Mouse (Mus musculus): Measurements from ENCODE around the gene Slc8a3.

Slc8a3 gene

DNA sequence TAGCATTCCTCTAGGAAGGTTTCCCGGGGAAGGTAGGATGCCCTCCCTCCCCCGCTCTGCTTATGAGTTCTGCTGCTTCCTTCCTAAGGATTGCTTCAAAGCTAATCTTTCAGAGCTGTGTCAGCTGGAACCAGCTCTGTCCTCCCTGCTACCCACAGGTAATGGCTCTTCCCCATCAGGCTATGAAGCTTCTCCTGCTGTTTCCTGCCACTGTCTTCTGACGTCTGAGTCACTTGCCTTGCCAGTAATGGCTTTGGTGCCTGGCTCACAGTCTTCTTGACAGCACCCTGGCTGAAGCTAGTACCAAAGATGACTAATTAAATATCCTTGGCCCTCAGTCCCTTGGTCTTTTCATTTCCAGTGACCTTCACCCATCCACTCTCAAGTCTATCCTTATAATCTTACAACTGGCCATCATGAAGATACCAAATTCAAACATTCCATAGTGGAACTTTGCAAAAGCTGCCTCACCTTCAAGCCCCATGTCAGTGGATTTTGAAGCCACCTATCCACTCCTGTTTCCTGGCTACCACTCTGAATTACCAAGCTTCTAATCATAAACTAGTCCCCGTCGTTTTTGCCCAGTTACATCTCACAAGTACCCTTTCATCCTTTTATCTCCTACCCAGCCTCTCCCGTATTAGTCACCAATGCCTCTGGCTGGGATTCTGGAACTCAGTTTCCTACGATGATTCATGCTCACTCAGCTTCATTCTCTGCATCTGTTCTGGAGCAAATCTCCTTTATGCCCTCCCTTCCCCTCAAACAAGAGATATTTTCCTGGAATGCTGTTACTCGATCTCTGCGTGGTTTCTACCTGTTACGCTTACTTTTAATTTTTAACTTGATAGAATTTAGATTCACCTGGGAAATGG, 97.3 kb downstream of the Slc8a3 start:
- no peak for DNase-seq

DNA sequence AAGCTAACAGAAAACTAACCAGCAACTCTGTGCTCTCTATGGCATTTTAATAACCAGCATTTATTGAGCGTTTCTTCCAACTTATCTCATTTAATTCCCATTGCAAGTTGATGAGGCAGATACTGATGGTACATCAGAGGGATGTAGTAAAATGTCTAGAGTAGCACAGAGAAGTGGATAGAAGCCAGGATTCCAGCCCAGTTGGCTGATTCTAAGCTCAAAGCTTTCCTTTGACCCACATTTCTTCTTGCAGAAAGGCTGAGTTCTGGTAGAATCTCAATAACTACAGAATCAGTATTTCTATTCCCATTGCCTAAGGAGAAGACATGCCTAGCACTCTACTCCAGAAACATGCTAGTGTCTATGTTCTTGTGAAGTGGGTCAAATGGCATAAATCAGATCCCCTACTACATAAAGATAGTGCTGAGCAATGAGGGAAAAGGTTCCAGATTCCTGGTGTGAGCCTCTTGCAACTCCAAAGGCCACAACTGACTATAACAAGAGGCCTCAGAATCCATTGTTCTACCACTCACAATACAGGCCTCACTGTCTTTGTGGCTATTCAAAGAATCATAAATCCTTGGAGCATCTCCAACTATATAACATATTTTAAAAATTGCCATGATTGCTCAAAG, 99.1 kb downstream of the Slc8a3 start:
- DNase-seq = no peak

DNA sequence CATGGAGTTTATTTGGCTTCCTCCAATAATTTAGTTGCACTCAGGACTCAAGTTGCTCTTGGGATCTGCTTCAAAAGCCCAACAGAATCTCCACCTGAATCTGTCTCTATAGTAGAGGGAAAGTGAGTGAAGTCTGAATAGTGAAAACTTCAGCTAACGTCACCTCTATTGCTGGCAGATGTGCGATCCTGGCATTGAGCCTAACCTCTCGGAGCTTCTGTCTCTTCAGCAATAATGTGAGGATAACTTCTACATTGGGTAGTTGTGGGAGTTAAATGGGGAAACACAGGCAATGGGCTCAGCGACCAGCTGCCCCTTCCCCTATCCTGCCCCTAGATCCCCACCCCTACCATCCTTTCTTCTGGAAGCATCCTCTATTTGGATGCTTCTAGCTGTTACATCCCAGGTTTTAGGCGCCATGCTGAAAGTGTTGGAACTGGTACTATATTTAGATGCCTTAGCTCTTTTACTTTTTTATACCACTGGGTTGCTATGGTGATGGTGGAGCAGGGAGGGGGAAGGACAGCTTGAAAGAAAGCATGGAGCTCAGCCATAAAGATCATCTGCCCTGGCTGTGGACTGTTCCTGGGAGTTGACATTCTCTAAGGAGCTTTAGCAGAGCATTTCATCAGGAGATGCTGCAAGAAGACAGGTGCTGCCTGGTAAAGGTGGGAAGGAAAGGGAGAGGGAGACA, 105.1 kb downstream of the Slc8a3 start:
- DNase-seq = peak; percentile 85

DNA sequence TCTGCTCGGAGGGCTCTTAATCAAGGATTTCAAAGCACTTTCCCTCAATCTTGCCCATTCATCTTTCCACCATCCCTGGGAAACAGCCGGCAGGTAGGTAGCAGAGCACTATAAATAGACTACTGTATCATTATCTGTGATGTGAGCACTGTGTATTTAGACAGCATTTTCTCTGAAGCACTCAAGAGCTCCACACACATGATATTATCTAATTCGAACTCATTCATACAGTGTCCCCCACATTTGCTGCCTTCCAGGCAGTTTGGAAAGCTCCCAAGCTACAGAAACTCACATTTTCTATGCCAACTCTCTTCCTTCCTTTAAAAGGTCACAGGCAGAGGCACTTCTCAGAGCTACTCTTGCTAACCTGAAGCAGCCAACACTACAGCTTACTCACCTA, 106.4 kb downstream of the Slc8a3 start:
- DNase-seq = no peak

DNA sequence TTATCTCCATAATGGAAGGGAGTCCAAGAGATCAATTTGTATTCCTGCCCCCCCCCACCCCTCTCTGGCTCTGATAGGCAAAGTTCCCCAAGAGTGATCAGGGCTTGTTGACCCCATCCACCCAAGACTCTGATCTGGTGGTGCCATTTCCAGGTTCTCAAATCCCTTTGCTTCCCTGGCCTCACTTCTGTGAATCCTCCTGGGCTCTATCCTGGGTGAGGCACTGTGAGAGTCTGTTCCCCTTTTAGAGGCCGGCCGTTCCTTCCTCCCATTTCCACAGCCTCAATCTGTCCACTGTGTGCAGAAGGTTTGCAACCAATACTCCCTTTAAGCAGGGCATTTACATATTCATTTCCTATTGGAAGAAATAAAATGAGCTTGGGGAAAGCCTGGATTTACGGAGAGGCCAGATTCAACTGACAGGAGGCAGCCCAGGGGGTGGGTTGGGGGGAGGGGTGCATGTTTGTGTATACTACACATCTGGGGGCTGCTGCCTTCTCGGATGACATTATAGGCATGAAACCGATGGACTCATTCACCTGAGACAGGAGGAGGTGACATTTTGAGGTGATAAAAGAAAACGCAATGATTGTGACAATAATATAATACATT, 106.9 kb downstream of the Slc8a3 start:
- DNase-seq = no peak

DNA sequence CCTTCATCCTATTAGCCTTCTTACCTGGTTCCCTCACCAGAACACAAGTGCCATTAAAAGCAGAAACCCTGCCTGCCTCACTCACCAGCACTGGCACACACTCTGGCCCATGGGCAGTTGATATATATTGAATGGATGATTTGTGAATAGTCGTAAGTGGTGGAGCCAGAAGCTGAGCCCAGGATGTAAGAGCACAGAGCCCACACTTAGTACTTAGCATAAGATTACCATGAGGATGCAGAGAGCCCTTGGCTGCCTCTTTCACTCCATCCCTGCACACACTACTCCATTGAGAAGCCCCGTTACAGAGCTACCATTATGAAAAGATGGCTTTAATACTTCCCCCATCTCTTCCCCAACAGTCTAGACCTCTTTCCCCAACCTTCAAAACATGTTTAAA, 108.1 kb downstream of the Slc8a3 start:
- DNase-seq = no peak

DNA sequence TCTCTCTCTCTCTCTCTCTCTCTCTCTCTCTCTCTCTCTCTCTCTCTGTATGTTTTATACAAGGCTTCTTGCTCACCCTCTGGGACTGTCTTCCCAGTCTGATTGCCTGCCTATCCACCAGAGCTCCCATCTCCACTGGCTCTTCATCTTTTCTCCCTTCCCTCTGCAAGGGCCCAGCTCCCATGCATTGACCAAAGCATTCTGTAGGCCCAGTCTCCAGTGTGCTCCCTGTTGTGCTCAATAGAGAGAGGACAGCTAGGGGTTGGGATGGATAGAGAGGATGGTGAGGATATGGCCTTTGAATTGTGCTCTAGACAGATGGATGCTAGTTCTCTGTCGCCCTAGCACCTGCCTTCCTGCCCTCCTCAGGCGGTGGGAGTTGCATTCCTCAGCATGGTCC, 109.7 kb downstream of the Slc8a3 start:
- DNase-seq = no peak

DNA sequence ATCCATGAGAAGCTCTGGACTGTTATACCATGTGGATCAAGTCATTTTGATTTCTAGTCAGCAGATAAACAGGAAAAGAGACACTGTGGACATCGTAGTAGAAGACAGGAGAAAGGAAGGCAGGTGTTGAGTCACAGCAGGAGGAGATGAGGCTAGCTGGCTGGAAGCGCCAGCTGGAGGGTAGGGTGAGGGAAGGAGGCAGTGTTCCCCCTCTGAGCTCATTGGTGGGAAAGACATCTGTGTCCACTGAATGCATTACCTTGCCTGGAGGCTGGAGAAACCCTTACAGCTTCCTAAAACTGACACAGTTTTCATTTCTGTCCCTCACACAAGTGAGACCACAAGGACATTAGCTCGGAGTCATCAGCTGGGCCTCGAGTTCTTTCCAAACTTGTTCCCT, 113.6 kb downstream of the Slc8a3 start:
- DNase-seq = no peak

DNA sequence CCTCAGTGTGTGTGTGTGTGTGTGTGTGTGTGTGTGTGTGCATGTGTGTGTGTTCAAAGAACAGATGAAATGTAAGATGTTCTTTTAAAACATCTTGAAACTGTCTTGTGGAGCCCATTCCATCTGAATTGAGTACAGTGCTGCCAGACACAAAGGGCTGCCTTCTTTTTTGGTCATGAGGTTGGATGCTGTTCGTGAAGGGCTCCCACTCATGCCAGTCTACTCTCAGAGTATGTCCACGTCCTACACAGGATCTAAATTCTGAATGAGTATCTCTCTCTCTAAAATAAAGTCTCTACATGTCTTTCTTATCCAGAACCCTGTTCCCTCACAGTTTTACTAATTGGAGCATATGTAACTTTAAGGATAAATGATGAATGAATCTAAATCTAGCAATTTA, 124.4 kb downstream of the Slc8a3 start:
- no peak for DNase-seq

DNA sequence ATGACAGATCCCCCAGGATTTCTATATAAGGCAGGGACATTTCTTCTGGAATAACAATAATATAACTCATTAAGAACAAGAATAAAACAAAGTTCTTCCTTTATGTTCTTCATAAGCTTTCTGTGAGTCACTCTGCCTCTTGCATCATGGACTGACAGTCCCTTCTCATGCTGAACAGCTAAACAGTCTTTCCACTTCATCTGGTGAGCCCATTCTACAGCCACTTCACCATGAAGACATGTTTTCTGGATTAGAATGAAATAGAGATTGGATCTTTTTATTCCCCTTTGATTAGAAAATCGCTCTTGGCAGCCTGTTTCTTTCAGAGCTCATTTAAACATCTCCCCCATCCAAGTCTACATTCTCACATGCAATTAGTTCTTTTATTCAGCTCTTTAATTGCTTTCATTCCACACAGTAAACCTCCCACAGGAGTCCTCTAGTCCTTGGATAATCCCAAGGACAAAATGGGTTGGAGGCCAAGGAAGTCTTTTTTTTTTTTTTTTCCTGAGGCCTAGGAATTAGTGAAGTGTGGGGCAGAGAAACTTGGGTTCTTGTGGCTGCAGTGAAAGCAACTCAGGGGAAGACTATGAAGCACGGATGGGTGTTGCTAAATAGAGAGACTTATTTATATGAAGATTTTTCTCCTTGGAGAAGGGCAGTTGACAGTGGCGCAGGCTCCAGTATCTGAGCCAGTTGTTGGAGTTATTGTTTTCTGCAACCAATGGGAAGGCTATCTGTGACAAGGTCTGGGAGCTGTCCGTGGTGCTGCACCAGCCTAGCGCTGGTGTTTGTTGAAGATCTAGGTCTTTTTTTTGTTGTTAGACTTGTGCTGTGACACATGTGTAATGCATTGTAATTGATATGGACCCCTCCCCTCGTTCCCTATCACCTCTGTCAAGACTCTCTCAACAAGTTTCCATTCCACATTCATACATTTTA, 127.1 kb downstream of the Slc8a3 start:
- no peak for DNase-seq

DNA sequence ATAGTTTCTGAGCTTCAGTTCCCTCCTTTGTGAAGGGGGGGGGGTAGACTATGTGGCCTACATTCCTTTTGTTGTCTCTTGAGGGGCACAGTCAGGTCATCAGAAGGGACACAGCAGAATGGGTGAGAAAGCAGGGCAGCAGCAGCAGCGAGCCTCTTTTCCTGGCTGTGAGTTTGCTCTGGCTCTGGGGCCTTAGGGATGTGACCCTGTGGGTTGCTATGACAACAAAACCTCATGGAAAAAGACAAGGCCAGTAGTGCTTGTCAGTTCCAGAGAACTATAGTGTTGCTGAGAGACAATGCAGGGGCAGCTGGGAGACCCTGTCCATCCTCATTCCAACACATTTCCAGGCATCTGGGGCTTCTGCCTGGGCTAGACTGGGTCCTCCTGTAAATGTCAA, 129.8 kb downstream of the Slc8a3 start:
- no peak for DNase-seq

DNA sequence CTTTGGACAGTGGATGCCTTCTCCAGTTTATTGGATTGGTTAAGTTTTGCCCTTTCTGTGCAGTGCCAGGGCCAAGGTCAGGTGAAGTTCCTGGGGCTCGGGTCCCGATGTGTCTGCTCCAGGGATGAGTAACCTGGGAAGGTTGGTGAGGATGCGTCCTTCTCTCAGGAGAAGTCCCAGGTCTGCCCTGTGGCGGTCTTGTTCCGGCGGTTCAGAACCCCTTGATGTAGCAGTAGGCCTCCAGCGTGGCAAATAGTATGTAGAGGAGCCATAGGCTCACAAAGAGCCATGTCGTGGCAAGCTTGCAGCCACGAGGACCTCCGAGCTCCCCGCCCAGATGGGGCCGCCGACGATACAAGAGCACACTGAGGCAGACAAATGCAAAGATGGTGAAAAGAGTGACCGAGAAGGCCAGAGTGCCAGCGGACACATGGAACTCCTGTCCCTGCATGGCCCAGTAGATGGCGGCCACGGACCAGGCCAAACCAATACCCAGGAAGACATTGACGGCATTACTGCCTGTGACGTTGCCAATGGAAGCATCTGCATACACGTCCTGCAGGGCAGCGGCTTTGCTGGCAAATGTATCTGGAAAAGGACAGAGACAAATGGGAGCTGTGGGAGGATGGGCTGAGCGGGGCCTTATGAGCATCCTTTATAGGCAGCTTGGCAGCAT, 133.6 kb downstream of the Slc8a3 start:
- DNase-seq = peak; percentile 93

DNA sequence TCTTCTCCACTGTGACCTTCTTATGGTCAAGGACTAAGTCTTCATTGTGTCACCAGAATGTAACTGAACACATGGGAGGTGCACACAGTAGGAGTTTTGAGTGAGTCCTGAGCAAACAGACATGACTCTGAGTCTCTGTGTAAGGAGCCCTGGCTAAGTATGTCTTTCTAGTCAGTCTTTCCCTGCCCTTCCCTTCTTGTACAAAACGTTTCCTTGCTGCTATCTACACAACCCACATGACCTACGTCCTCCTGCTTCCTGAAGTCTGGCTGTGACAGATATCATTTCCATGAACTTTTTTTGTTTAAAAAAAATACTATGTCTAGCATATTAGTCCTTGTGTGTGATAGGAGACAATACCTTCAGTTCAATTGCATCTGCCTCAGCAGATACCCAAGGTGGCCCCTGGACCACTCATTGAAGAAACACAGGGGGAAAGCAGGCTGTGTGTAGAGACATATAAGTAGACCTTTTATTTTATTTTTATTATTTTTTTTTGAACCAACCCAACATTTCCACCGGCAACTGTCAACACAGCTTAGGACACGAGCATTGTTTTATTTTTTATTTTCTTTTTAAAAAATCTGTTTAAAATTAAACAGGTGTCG, 135.4 kb downstream of the Slc8a3 start:
- no peak for DNase-seq

DNA sequence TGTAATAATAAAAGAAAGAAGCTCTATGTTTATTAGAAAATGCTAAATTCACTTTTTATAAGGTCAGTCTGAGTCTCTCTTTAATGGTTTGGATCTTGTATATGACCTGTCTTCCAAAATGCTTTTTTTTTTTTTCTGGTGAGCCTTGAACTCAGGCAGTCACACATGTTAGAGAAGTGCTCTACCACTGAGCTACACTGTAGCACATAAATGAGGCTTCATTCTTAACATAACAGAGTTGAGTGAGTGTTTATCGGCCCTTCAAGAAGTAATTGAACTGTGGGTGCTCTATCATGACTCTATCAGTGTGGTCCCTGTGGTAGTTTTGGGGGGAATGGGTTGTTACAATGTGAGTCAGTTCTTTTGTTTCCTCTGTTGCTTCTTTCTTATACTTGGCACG, 139.0 kb downstream of the Slc8a3 start:
- DNase-seq = no peak

DNA sequence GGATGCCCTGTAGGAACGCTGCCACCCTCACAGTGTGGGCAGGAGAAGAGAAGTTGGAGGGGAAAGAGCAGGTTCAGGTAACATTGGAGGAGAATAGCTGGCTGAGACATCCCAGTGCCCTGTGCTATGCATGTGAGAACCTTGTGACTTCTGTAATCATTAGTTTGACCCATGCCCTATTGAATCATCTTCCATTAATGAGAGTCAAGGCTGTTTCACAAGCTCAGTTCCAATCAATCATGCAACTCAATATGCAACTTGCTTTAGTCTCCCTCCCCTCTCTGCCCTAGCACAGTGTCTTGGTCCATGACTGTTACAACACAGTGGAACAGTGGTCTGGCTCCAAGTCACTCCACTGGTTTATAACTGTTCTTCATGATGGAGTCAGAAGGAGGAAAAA, 143.3 kb downstream of the Slc8a3 start:
- DNase-seq = no peak

DNA sequence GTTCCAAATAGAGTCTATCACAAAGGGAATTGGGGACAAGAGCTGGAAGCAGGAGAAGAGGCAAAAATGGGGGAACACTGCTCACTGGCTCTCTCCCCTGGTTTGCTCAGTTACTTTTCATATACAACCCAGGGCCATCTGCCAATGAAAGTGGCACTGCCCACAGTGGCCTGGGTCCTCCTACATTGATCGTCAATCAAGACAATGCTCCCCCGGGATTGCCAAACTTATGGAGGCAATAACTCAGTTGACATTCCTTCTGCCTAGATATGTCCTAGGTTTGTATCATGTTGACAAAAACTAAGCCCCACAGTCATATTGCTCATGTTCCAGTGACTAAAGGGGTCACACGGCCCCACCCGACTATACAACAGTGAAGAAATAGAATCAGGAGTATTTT, 144.0 kb downstream of the Slc8a3 start:
- no peak for DNase-seq

DNA sequence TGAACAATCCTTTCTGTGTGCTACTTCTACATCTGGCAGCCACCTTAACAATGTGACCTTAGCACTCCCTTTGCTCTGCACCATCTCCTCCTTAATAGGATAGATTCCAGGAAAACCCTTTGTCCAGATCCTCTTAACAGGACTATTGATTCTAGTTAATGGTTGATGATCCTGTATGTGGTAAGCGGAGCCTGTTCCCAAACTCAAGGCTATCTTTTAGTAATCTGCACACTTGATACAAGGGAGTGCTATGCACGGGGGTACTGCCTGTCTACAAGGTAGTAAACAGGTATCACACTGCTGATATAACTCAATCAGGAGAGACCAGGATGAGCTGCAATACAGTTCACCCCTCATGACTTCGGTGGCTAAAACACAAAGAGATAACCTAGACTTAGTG, 144.6 kb downstream of the Slc8a3 start:
- no peak for DNase-seq

DNA sequence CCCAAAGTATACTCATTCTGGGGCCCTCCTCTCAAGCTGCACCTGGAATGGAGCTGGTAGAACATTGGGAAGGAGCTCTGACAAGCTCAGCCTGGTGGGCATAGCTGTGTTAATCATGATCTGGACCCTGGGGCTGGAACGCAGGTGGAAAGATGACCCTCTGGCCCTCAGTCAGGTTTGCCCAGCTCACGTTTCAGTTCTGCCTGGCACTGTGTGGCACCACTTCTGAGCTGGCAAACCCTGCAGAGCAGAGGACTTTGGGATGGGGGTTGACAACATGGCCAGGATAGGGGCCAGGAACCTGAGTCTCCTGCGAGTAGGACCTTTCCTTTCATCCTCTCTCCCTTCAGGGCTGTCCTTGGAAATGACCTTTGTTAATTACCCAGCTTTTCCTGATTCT, 146.3 kb downstream of the Slc8a3 start:
- no peak for DNase-seq

DNA sequence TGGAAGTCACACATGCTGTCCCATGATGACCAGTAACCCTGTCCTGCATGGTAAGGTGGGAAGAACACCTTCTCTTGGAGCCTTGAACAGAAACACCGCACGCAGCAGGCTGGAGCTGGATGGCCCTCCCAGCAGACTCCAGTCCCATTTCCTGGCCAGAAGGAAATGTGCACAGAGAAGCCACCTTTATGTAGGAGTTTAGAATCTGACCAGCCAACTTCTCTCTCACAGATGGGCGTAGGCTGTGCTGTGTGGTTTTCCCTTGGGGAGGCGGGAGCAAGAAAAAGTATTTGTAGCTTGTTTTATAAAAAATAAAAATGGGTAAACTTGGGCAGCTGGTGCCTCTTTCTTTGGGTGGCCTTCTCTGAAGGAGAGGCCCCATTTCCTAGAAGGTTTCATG, 146.9 kb downstream of the Slc8a3 start:
- no peak for DNase-seq

DNA sequence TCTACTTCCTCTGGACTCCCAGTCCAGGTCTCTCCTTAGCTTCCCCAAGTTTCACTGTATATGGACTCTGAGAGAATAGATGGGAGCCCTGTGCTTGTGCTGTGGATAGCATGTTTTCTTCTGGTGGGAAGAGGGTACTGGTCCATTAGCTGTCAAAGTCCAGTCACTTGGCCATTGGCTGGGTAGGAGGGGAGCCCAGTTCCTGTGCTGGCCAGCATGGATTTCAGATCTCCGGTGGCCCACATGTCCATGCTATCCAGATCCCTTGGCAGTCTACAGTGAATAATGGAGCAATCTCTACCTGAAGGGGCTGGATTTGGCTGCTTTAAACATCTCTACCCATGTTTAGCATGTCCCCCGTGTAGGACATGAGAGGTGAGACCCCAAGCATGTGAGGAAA, 148.0 kb downstream of the Slc8a3 start:
- no peak for DNase-seq

DNA sequence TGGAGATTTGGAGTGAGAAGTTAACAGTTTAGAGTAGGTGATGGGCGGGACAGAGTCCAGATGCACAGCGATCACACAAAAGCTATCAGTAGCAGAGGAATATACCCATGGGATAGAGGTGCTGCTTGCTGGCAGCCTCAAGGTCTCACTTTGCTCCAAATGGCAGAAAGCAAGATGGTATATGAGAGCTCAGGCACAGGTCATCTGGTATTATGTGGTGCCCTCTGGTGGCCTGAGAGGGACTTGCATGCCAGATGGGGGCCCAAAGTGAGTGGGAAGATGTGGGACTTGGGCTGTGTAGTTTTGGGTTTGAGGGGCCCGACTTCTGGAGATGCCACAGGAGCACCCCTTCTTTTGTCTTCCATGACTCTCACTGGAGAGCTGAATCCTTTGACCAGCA, 150.9 kb downstream of the Slc8a3 start:
- DNase-seq = peak; percentile 73
